Mouse (Mus musculus): ENCODE data around the gene Pask. TPM values are rescaled to one million over a fixed set of nuclear protein-coding genes. Genes with fewer than 3 reads are reported as not detected.

Gene Pask
- total RNA-seq (2012; rRNA removed) (17.4 and 22.5 TPM in 2 replicates), polyA plus RNA-seq (2012; ENCODE audit: insufficient read depth in 1 of 2, insufficient read length in 2 of 2, low read depth in 1 of 2, low replicate concordance in 2 of 2, missing spikeins in 1 of 2) (10 to 100 TPM in 1 of 2 experiments, not detected in 1; 19.0 TPM)

GRCm38 (mm10) chr1:93342648-93343503 lies at the start of gene Pask, which contains the start of gene Ppp1r7:
Gene Pask, minus strand, starts transcription at chr1:93343482.
Gene Ppp1r7, plus strand, starts transcription at chr1:93342854.
- Histone ChIP-seq H3K4me1 (ENCODE audit: control insufficient read depth in 1 of 2, insufficient read depth in 2 of 2, low read length in 2 of 2) (peaks cover 6 to 14% of the 10 kb centered on the region in 2 experiments; a peak in 3 of 4 replicates), H3K9ac (ENCODE audit: control insufficient read depth, low read depth, low read length, poor library complexity, severe bottlenecking) (peak within 1 kb of the TSS; percentile 89), H3K27me3 (ENCODE audit: control insufficient read depth in 1 of 2, insufficient read depth in 2 of 2, low read length in 2 of 2) (no peaks in the 10 kb centered on the region), H3K79me2 (ENCODE audit: control insufficient read depth, insufficient read depth, low read length, poor library complexity) (peaks cover 35% of the 10 kb centered on the region), H3K36me3 (ENCODE audit: control insufficient read depth in 1 of 2, insufficient read depth in 2 of 2, low read length in 2 of 2) (peaks cover 7 to 22% of the 10 kb centered on the region in 2 experiments), H3K4me3 (ENCODE audit: control insufficient read depth in 1 of 2, insufficient read depth in 1 of 2, low read depth in 2 of 2, low read length in 2 of 2) (peak within 1 kb of the TSS; percentile 74 to 84), H3K9me3 (replicated peaks; ENCODE audit: insufficient read depth, low read length) (no peaks in the 10 kb centered on the region), H3K27ac (ENCODE audit: control insufficient read depth, low read depth, low read length) (peak within 1 kb of the TSS; percentile 72)
- TF ChIP-seq MXI1 (IDR thresholded peaks at IDR 0.05; ENCODE audit: low read depth, low read length) (peak; percentile 97), ZMIZ1 (IDR thresholded peaks at IDR 0.05; ENCODE audit: low read depth, low read length) (0 out of 2 replicates have a peak, but pooled peaks have one; percentile 44), POLR2A (IDR thresholded peaks at IDR 0.05; ENCODE audit: control insufficient read depth in 1 of 2, insufficient read depth in 1 of 2, low read depth in 1 of 2, low read length in 2 of 2, poor library complexity in 1 of 2) (peak; percentile 47 to 59; a peak in 2 of 4 replicates), TAL1 (IDR thresholded peaks at IDR 0.05; ENCODE audit: low read length) (no peak), E2F4 (IDR thresholded peaks at IDR 0.05; ENCODE audit: borderline replicate concordance, low read depth, low read length) (peak; percentile 99), GATA1 (IDR thresholded peaks at IDR 0.05; ENCODE audit: low read depth, low read length) (no peak), POLR2AphosphoS2 (IDR thresholded peaks at IDR 0.05; ENCODE audit: low read length) (no peak), POLR2AphosphoS5 (IDR thresholded peaks at IDR 0.05; ENCODE audit: borderline replicate concordance, low read depth, low read length) (no peak), NRF1 (IDR thresholded peaks at IDR 0.05; ENCODE audit: insufficient read depth, low read depth, low read length, poor library complexity, severe bottlenecking) (peak; percentile 65), ELF1 (IDR thresholded peaks at IDR 0.05; ENCODE audit: low read depth, low read length) (peak; percentile 61; the same call in 1 of the 2 replicates), MAZ (IDR thresholded peaks at IDR 0.05; ENCODE audit: low read depth, low read length) (peak; percentile 90), KAT2A (conservative IDR thresholded peaks at IDR 0.05; ENCODE audit: low read depth, low read length) (peak; percentile 56; the same call in 1 of the 2 replicates), ETS1 (IDR thresholded peaks at IDR 0.05; ENCODE audit: low read depth, low read length) (peak; percentile 55; the same call in 1 of the 2 replicates), TCF12 (IDR thresholded peaks at IDR 0.05; ENCODE audit: low read depth, low read length) (peak; percentile 25; the same call in 1 of the 2 replicates), SIN3A (IDR thresholded peaks at IDR 0.05; ENCODE audit: low read length) (peak; percentile 100), USF1 (IDR thresholded peaks at IDR 0.05; ENCODE audit: low read depth, low read length) (no peak), NELFE (IDR thresholded peaks at IDR 0.05; ENCODE audit: low read depth, low read length) (peak; percentile 60; the same call in 1 of the 2 replicates), HCFC1 (IDR thresholded peaks at IDR 0.05; ENCODE audit: low read depth, low read length) (peak; percentile 92), MYC (IDR thresholded peaks at IDR 0.05; ENCODE audit: low read depth, low read length) (0 out of 2 replicates have a peak, but pooled peaks have one; percentile 20), RAD21 (IDR thresholded peaks at IDR 0.05; ENCODE audit: low read depth, low read length) (no peak), ZKSCAN1 (IDR thresholded peaks at IDR 0.05; ENCODE audit: low read depth, low read length) (no peak), TBP (IDR thresholded peaks at IDR 0.05; ENCODE audit: low read depth, low read length) (peak; percentile 66), BHLHE40 (IDR thresholded peaks at IDR 0.05; ENCODE audit: borderline replicate concordance, low read depth, low read length) (no peak), MAX (IDR thresholded peaks at IDR 0.05; ENCODE audit: low read length) (peak; percentile 70), SMC3 (IDR thresholded peaks at IDR 0.05; ENCODE audit: low read depth, low read length) (no peak)
- peak; percentile 100 for DNase-seq (ENCODE audit: low read depth, low spot score)
